Mouse (Mus musculus): ENCODE data around the gene Gm9970. TPM values are rescaled to one million over a fixed set of nuclear protein-coding genes. Genes with fewer than 3 reads are reported as not detected.

The Gm9970 gene
- polyA plus RNA-seq (2012; ENCODE audit: insufficient read depth, insufficient read length, missing spikeins) = not detected in 2 replicates

DNA sequence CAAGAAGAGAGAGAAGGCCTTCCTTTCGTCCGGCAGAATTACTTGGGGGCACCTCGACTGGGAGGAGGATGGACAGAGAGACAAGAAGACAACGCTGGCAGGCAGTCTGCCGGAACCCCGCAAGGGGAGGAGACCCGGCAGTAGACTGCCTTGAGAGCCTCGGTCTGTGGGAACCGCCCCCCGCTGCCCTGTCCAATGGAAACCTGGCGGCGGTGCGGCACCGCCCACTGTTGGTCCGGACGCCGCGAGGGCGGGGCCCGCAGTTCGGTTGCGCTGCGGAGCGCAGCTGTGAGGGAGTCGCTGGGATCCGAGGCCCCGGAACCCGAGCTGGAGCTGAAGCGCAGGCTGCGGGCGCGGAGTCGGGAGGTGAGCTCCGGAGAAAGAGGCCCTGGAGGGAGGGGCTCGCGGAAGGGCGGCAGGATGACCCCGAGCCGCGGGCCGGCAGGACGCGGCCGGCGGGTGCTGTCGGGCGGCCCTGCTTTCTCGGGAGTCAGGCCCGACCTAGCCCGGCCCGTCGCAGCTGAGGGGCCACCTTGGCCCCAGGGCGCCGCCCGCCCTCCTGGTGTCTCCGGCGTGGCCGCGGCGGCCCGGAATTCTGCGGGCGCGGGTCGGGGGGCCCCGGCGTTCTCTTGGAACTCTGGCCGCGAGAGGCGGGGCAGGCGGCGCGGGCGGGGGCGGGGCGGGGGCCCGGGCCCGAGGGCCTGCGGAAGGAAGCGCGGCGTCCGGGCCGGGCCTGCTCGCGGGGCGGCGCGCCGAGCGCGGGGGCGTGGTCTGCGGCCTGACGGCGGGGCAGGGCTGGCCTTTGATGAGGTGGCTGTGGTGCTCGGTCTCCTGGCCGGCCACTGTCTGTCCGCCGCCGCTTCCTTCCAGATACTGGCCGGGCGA lies at the start of gene Gm9970, which contains the start of gene Nrbp1:
Gene Gm9970, minus strand, starts transcription at position 596 of the 885 bp plus-strand sequence.
Gene Nrbp1, plus strand, starts transcription at position 228 of the 885 bp plus-strand sequence.
- Histone ChIP-seq H3K4me1 (ENCODE audit: control insufficient read depth, insufficient read depth, insufficient read length, low read length) (peaks cover 4% of the 10 kb centered on the region; the same call in 1 of the 2 replicates), H3K27ac (replicated peaks; ENCODE audit: low read depth, low read length) (peak within 1 kb of the TSS; percentile 87), H3K4me3 (ENCODE audit: insufficient read depth, low read depth, low read length) (peak within 1 kb of the TSS; percentile 89)

DNA sequence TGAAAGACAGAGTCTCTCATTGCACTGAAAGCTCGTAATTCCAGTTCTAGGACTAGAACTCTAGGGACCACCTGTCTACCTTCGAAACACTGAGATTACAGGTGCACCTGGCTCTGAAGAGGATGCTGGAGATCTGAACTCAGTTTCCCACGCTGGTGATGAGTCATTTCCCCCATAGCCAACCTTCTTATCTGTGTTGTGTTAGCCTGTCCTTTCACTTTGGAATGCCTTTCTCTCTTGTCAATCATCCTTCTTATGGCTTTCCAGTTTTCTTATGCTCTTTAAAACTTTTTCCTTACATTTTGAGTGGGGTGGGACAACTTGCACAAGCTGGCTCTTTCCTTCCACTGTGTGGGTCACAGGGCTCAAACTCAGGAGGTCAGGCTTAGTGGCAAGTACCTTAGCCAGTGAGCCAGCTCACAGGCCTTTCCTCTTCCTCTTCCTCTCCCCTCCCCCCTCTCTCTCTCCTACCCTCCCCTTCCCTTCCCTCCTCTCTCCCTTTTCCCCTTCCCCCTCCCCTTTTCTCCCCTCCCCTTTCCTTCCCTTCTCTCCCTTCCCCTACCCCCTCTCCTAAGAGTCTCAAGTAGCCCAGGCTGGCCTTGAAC lies 48.7 kb upstream of the Gm9970 start:
- peaks cover 2% of the 10 kb centered on the region; the same call in 1 of the 2 replicates for H3K4me1 ChIP-seq (ENCODE audit: control insufficient read depth, insufficient read depth, insufficient read length, low read length)
- H3K4me3 ChIP-seq (ENCODE audit: insufficient read depth, low read depth, low read length) = no peak overlapping the region
- H3K27ac ChIP-seq (replicated peaks; ENCODE audit: low read depth, low read length) = no peak overlapping the region

DNA sequence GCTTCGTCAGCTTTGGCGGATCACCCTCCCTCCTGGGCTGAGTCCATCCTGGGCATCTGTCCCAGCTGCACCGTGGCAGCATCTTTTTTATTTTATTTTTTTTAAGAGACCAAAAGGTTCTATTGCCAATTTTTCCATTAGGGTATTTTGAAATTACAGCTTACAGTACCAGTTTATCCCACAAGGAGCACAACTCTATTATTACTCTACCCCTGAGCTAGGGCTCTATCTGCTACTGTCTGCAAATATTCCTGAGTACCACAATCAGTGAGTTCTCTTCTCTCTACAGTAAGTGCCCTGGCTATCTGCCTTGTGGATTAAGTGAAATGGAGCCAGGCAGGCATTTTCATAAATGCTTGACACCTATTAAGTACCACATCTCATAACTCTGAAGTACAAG lies 47.6 kb upstream of the Gm9970 start:
- Histone ChIP-seq H3K27ac (replicated peaks; ENCODE audit: low read depth, low read length) (peak overlapping the region; percentile 58; the same call in 1 of the 2 replicates), H3K4me1 (ENCODE audit: control insufficient read depth, insufficient read depth, insufficient read length, low read length) (peaks cover 2% of the 10 kb centered on the region; the same call in 1 of the 2 replicates), H3K4me3 (ENCODE audit: insufficient read depth, low read depth, low read length) (no peak overlapping the region)

- Histone ChIP-seq H3K4me3 (ENCODE audit: insufficient read depth, low read depth, low read length) (no peak overlapping the region), H3K4me1 (ENCODE audit: control insufficient read depth, insufficient read depth, insufficient read length, low read length) (peaks cover 2% of the 10 kb centered on the region; the same call in 1 of the 2 replicates), H3K27ac (replicated peaks; ENCODE audit: low read depth, low read length) (peak overlapping the region; percentile 58; the same call in 1 of the 2 replicates)
These were observed 47.2 kb upstream of the Gm9970 start for GRCm38 (mm10) chr5:31288225-31288624.

- H3K4me1 ChIP-seq (ENCODE audit: control insufficient read depth, insufficient read depth, insufficient read length, low read length) = no peaks in the 10 kb centered on the region
- no peak overlapping the region for H3K27ac ChIP-seq (replicated peaks; ENCODE audit: low read depth, low read length)
- H3K4me3 ChIP-seq (ENCODE audit: insufficient read depth, low read depth, low read length) = no peak overlapping the region
These were observed 38.4 kb upstream of the Gm9970 start for GRCm38 (mm10) chr5:31279245-31279988.

GRCm38 (mm10) chr5:31273018-31273417 lies 32.0 kb upstream of the Gm9970 start:
- H3K4me1 ChIP-seq (ENCODE audit: control insufficient read depth, insufficient read depth, insufficient read length, low read length) = no peaks in the 10 kb centered on the region
- no peak overlapping the region for H3K4me3 ChIP-seq (ENCODE audit: insufficient read depth, low read depth, low read length)
- no peak overlapping the region for H3K27ac ChIP-seq (replicated peaks; ENCODE audit: low read depth, low read length)

DNA sequence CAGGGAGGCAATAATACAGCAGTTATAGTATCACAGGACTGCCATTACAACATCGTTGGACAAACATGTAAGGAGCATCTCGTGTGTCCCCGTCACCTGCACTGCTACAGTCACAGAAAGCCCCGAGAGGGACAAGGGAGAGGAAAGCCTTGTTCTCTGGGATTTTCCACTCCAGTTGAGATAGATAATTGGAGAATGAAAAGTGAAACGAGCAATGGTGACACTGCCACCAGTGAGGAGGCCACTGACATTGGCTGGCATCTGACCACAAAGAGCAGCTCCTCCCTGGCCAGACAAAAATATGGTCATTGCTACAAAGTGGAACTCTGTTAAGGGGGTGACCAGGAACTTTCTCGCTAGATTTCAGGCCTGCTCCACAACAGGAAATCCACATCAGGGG lies 26.7 kb upstream of the Gm9970 start:
- Histone ChIP-seq H3K27ac (replicated peaks; ENCODE audit: low read depth, low read length) (no peak overlapping the region), H3K4me3 (ENCODE audit: insufficient read depth, low read depth, low read length) (no peak overlapping the region)

DNA sequence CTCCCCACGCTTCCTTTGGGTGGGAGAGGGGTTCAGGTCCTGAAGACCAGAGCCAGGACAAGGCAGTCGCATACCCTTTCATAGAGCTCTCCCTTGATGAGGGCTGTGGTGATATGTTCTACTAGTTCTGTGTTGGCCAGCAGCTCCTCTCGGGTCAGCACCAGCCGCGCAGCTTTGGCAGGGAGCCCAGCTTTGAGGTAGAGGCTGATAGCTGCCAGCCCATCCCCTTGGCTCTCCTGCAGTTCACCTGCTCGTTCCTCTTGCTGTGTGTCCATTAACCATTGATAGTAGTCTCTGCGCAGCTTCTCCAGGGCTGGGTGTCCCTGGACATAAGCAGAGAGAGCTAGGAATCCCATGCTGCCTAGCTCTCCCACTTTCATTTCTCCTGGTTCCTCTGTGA lies 25.1 kb upstream of the Gm9970 start:
- no peaks in the 10 kb centered on the region for H3K4me1 ChIP-seq (ENCODE audit: control insufficient read depth, insufficient read depth, insufficient read length, low read length)
- H3K27ac ChIP-seq (replicated peaks; ENCODE audit: low read depth, low read length) = no peak overlapping the region
- H3K4me3 ChIP-seq (ENCODE audit: insufficient read depth, low read depth, low read length) = no peak overlapping the region

More for the DNA sequence above, 26.7 kb upstream of the Gm9970 start:
- no peaks in the 10 kb centered on the region for H3K4me1 ChIP-seq (ENCODE audit: control insufficient read depth, insufficient read depth, insufficient read length, low read length)

DNA sequence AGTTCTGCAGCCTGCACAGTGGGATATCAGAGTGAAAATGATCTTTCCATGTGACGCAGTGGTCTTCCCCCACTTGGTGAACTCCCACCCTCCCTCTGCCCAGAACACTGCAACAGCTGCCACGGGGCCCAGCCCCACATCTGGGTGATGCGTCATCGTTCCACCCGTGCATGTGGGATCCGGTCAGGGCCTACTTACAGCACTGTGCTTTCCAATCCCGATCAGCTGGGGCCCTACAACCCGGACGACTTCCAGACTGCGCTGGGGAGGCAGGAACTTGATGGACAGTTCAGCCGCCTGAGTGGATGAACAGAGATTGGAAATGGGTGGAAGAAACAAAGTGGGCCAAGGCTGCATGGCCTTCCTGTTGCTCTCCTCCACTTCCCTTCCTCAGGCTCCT lies 16.6 kb upstream of the Gm9970 start:
- H3K27ac ChIP-seq (replicated peaks; ENCODE audit: low read depth, low read length) = no peak overlapping the region
- H3K4me3 ChIP-seq (ENCODE audit: insufficient read depth, low read depth, low read length) = no peak overlapping the region
- H3K4me1 ChIP-seq (ENCODE audit: control insufficient read depth, insufficient read depth, insufficient read length, low read length) = peaks cover 9% of the 10 kb centered on the region

- H3K27ac ChIP-seq (replicated peaks; ENCODE audit: low read depth, low read length) = no peak overlapping the region
- H3K4me1 ChIP-seq (ENCODE audit: control insufficient read depth, insufficient read depth, insufficient read length, low read length) = peaks cover 9% of the 10 kb centered on the region
- H3K4me3 ChIP-seq (ENCODE audit: insufficient read depth, low read depth, low read length) = no peak overlapping the region
These were observed 14.9 kb upstream of the Gm9970 start for GRCm38 (mm10) chr5:31255971-31256370.

GRCm38 (mm10) chr5:31255381-31255780 lies 14.3 kb upstream of the Gm9970 start:
- H3K4me1 ChIP-seq (ENCODE audit: control insufficient read depth, insufficient read depth, insufficient read length, low read length) = peaks cover 9% of the 10 kb centered on the region
- no peak overlapping the region for H3K4me3 ChIP-seq (ENCODE audit: insufficient read depth, low read depth, low read length)
- H3K27ac ChIP-seq (replicated peaks; ENCODE audit: low read depth, low read length) = no peak overlapping the region

GRCm38 (mm10) chr5:31254901-31255300 lies 13.9 kb upstream of the Gm9970 start:
- Histone ChIP-seq H3K4me3 (ENCODE audit: insufficient read depth, low read depth, low read length) (no peak overlapping the region), H3K27ac (replicated peaks; ENCODE audit: low read depth, low read length) (peak overlapping the region; percentile 81), H3K4me1 (ENCODE audit: control insufficient read depth, insufficient read depth, insufficient read length, low read length) (peaks cover 9% of the 10 kb centered on the region)

DNA sequence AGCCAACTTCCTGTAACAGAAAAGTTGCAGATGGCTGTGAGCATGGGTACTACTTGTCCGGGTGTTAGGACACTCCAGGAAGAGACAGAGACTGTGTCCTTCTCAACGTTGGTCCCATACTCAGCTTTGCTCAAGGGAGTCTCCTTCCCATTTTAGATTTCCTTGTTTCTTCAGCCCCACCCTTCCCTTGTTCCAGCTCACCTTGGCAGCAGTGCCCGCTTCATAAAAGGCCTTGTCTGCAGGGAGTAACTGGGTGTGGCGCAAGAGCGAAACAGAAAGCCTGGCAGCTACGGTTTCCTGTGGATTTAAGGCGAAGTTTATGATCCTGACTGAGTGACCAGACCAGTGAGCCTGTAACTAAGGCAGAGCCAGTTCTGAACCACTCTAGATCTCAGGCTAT lies 13.4 kb upstream of the Gm9970 start:
- Histone ChIP-seq H3K27ac (replicated peaks; ENCODE audit: low read depth, low read length) (peak overlapping the region; percentile 81), H3K4me1 (ENCODE audit: control insufficient read depth, insufficient read depth, insufficient read length, low read length) (peaks cover 9% of the 10 kb centered on the region), H3K4me3 (ENCODE audit: insufficient read depth, low read depth, low read length) (peak overlapping the region; percentile 8)

DNA sequence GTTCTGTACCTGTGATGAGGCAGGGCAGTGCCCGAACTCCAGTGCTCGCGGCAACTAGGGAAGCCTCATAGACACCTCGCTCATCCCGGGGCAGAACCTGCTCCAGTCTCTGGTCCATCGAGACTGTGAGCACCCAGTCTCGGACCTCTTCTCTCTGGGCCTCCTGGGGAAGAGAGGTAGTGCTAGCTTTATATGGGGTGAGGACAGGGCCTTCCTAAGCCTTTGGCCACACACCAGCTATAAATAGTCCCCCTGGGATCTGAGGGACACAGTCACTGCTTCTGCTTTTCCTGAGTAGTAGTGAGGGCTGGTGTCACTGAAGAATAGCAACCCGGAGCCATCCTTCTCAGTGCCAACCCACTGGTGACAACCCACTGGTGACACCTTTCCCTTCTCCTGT lies 12.8 kb upstream of the Gm9970 start:
- Histone ChIP-seq H3K4me3 (ENCODE audit: insufficient read depth, low read depth, low read length) (0 out of 2 replicates have a peak overlapping the region, but pooled peaks have one; percentile 8), H3K4me1 (ENCODE audit: control insufficient read depth, insufficient read depth, insufficient read length, low read length) (peaks cover 9% of the 10 kb centered on the region), H3K27ac (replicated peaks; ENCODE audit: low read depth, low read length) (peak overlapping the region; percentile 81)

All from brown adipose tissue, adult 24 weeks (tissue).